Mouse (Mus musculus) brain, embryonic 14.5 days (tissue): ENCODE measurements at regions not wholly inside any gene's neighbourhood (a gene's known extent, or its start where the extent isn't known, plus 50 kb on each side); places are given as distances from the start of the nearest gene placed in this dataset.

ENCODE experiments used
- CTCF ChIP-seq: fragments of 200-500 bp; IDR thresholded peaks from 2 replicates; pipeline ENCODE4 v1.5.1; 2012; ENCODE audit warnings: inconsistent platforms, mild to moderate bottlenecking, moderate library complexity, borderline replicate concordance; ENCODE audit not compliant: insufficient read depth, insufficient read length; ENCODE audit errors: extremely low read depth
- POLR2A ChIP-seq: fragments of 200-500 bp; IDR thresholded peaks from 2 replicates; pipeline ENCODE4 v1.6.1; 2012; ENCODE audit warnings: mild to moderate bottlenecking, inconsistent platforms, borderline replicate concordance; ENCODE audit not compliant: poor library complexity, insufficient read depth, insufficient read length, severe bottlenecking; ENCODE audit errors: extremely low read depth

DNA sequence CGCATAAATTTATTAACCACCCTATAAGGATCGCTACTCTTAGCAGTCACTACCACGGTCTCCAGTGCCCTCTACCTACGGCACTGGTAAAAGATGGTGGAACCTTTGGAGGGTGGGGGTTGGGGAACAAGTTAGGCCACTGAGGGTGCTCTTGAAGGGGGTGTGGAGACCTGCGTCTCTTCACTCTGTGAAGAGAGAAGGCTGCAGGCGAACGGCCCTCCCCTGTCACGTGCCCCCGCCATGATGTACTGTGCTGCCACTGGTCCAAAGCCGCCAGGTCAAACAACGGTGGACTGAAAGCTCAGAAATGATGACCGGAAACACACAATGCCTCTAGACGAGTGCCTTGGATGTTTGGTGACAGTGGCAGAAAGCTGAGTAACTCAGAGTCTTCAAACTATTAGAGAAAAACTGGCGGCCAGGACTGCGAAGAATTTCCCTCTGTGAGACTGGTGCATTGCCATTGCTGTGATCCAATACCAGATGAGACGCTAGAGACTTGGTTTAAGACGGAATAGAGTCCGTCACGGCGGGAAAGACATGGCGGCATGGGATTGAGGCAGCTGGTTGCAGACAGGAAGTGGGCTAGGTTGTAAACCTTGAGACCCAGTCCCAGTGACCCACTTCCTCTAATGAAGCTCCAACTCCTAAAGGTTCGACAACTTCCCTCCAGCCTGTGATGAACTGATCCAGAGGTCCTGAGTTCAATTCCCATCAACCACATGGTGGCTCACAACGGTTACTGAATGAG lies 130.2 kb downstream of the Spata18 start:
- TF ChIP-seq CTCF (no peak), POLR2A (no peak)
